Mouse (Mus musculus) heart, embryonic 14.5 days (tissue): ENCODE data around the gene Bicd2. TPM values are rescaled to one million over a fixed set of nuclear protein-coding genes. Genes with fewer than 3 reads are reported as not detected.

Source experiments
- ATAC-seq: fragments of 200-750 bp; cut with Nextera tagmentation; 2 replicates; pipeline ENCODE4 v1.8.0; 2017; ENCODE audit warnings: low read depth, moderate TSS enrichment; ENCODE audit not compliant: insufficient number of reproducible peaks, insufficient read depth, low FRiP score
- H3K27ac ChIP-seq, 2 experiments: fragments of 200-500 bp in 1 of 2; fragments of 300-500 bp in 1 of 2; sonication (generic) in 1 of 2; replicated peaks in 1 of 2; 2 replicates each; pipeline ENCODE4 v1.5.1; 2012 to 2014; ENCODE audit warnings: low read depth in 2 of 2, low read length in 2 of 2, control low read depth in 1 of 2, mild to moderate bottlenecking in 1 of 2, mixed read lengths in 1 of 2; ENCODE audit not compliant: control insufficient read depth in 1 of 2, insufficient read depth in 1 of 2
- H3K27me3 ChIP-seq: fragments of 300-500 bp; sonication (generic); 2 replicates; pipeline ENCODE4 v1.6.1; 2014; ENCODE audit warnings: mild to moderate bottlenecking, low read length, control low read depth; ENCODE audit not compliant: control insufficient read depth, insufficient read depth
- H3K36me3 ChIP-seq: fragments of 300-500 bp; sonication (generic); 2 replicates; pipeline ENCODE4 v1.6.1; 2014; ENCODE audit warnings: mild to moderate bottlenecking, control low read depth, low read length, mixed read lengths; ENCODE audit not compliant: control insufficient read depth, insufficient read depth
- H3K4me1 ChIP-seq, 2 experiments: fragments of 200-500 bp in 1 of 2; fragments of 300-500 bp in 1 of 2; sonication (generic) in 1 of 2; 2 replicates each; pipeline ENCODE4 v1.6.1; 2012 to 2014; ENCODE audit warnings: low read length in 2 of 2, control low read depth in 1 of 2, mixed read lengths in 1 of 2; ENCODE audit not compliant: control insufficient read depth in 2 of 2, insufficient read depth in 2 of 2
- H3K4me2 ChIP-seq: fragments of 300-500 bp; sonication (generic); 2 replicates; pipeline ENCODE4 v1.6.1; 2014; ENCODE audit warnings: mild to moderate bottlenecking, low read length
- H3K4me3 ChIP-seq, 2 experiments: fragments of 200-500 bp in 1 of 2; fragments of 300-500 bp in 1 of 2; sonication (generic) in 1 of 2; 2 replicates each; pipeline ENCODE4 v1.5.1; 2012 to 2014; ENCODE audit warnings: low read length in 2 of 2, mild to moderate bottlenecking in 2 of 2, control low read depth in 1 of 2, low read depth in 1 of 2, moderate library complexity in 1 of 2; ENCODE audit not compliant: control insufficient read depth in 1 of 2, insufficient read depth in 1 of 2
- H3K9ac ChIP-seq: fragments of 300-500 bp; sonication (generic); 2 replicates; pipeline ENCODE4 v1.6.1; 2014; ENCODE audit warnings: mild to moderate bottlenecking, low read length
- H3K9me3 ChIP-seq: fragments of 300-500 bp; sonication (generic); 2 replicates; pipeline ENCODE4 v1.6.1; 2016; ENCODE audit warnings: low read length, control low read depth; ENCODE audit not compliant: control insufficient read depth
- WGBS: fragments of 180-500 bp; shearing (Covaris S2); extraction: QIAGEN DNeasy Blood & Tissue Kit; methylation state at CpG from one replicate; pipeline ENCODE4 v1.1.7; 2014; 5-methylcytosine and 5-hydroxymethylcytosine counted together
- polyA plus RNA-seq: library from polyadenylated mRNA; unstranded; fragments of >200 nt; fragmentation: Nextera tagmentation; extraction: Ambion mirVana; gene quantifications from 2 replicates; pipeline ENCODE4 v1.2.1, GENCODE M21; 2014

Gene Bicd2
- polyA plus RNA-seq, 1 experiment from 2014 or later, result 47.3 TPM

DNA sequence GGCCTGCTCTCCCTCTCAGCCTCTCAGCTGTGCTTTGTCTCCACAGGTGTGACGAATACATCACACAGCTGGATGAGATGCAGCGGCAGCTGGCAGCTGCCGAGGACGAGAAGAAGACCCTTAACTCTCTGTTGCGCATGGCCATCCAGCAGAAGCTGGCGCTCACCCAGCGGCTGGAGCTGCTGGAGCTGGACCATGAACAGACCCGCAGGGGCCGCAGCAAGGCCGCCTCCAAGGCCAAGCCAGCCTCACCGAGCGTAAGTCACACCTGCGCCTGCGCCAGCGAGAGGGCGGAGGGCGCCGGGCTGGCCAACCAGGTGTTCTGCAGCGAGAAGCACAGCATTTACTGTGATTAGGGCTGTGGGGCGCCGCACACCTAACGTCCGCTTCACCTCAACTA lies 41.6 kb downstream of the Bicd2 start:
- H3K27me3 ChIP-seq, result no peaks in the 10 kb centered on the region
- H3K9me3 ChIP-seq, result no peaks in the 10 kb centered on the region
- no peak overlapping the region for H3K4me2 ChIP-seq
- 91% methylated on average over 23 of the region's 23 CpGs for WGBS
- H3K4me3 ChIP-seq, result no peak overlapping the region
- H3K27ac ChIP-seq, result no peak overlapping the region
- no peak overlapping the region for H3K9ac ChIP-seq
- peaks cover 0 to 7% of the 10 kb centered on the region in 2 experiments; a peak in 2 of 4 replicates for H3K4me1 ChIP-seq
- ATAC-seq, result no peak
- H3K36me3 ChIP-seq, result peaks cover 92% of the 10 kb centered on the region

DNA sequence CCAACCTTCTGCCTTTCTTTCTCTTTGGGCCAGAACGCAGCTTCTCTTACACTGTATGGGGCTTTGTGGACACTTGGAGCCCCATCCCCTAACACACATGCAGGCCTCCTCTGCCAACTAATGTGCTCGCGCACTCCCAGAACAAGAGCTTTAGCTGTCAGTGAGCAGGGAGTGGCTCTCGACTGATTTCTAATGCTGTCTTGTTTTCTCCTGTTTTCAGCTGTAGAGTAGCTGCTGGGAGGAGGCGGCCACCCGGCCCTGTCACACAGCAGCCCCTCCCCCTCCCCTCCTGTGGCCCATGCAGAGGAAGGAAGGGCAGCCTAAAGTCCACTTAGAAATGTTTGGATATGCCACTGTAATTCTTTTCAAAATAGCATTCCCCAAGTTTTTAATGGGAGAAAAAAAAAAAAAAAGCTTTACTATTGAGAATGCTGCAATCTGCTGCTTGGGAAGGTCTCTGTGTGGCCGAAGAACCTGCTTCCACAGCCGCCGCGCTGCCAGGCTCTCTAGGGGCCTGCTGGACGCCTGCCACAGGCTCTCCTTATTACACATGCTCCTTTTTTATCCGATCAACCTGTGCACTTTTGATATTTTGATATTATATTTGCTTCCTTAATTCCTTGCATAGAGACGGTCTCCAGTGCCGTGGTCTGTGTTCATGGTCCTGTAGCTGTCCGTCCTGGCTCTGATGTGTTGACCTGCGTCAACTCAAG lies 43.5 kb downstream of the Bicd2 start:
- Histone ChIP-seq H3K9ac (no peak overlapping the region), H3K4me3 (no peak overlapping the region), H3K36me3 (peaks cover 80% of the 10 kb centered on the region), H3K27ac (no peak overlapping the region), H3K9me3 (no peaks in the 10 kb centered on the region), H3K4me2 (no peak overlapping the region), H3K27me3 (no peaks in the 10 kb centered on the region), H3K4me1 (peaks cover 0 to 7% of the 10 kb centered on the region in 2 experiments; a peak in 2 of 4 replicates)
- WGBS, result 72% methylated on average over 16 of the region's 16 CpGs
- ATAC-seq, result no peak

DNA sequence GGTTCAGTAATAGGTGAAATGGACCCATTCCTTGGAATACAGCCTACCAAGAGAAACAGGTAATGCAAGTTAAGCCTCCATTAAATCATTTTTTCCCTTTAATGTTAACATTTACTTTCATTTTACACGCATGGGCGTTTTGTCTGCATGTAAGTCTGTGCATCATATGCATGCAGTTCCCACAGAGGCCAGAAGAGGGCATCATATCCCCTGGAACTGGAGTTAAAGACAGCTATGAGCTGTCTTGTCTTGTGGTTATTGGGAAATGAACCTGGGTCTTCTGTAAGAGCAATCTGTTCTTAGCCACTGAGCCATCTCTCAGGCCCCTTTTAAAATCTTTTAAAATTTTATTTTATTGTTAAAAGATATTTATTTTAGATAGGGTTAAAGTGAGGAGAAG lies 50.0 kb downstream of the Bicd2 start:
- H3K4me1 ChIP-seq, result no peaks in the 10 kb centered on the region
- no peak overlapping the region for H3K4me3 ChIP-seq
- no peaks in the 10 kb centered on the region for H3K27me3 ChIP-seq
- 99% methylated on average over 2 of the region's 2 CpGs for WGBS
- no peak overlapping the region for H3K9ac ChIP-seq
- H3K36me3 ChIP-seq, result peaks cover 20% of the 10 kb centered on the region
- H3K4me2 ChIP-seq, result no peak overlapping the region
- H3K9me3 ChIP-seq, result peaks cover 5% of the 10 kb centered on the region
- H3K27ac ChIP-seq, result no peak overlapping the region
- no peak for ATAC-seq

DNA sequence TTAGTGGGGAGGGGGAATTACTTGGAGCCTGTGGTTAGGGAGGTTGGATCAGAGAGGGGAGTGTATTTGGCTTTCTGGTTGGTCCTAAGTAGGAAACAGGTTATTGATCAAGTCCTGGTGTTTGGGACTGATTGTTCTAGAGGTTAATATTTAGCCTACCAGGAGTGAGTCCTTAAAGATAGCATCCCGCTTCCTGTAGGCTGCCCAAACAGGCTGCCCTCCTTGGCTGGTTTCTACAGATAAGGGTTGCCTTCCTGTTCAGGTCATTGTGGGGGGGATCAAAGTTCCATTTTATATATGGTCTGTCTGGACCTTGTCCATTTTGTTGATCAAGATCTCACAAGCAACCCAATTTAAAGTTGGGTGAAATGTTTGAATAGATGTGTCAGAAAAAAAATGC lies 52.2 kb downstream of the Bicd2 start:
- ATAC-seq, result no peak
- no peak overlapping the region for H3K27ac ChIP-seq
- 65% methylated on average over 1 of the region's 1 CpGs for WGBS
- no peak overlapping the region for H3K4me3 ChIP-seq
- no peak overlapping the region for H3K4me2 ChIP-seq
- H3K4me1 ChIP-seq, result peaks cover 0 to 4% of the 10 kb centered on the region in 2 experiments; a peak in 1 of 4 replicates
- no peaks in the 10 kb centered on the region for H3K27me3 ChIP-seq
- H3K9me3 ChIP-seq, result peaks cover 5% of the 10 kb centered on the region
- peaks cover 7% of the 10 kb centered on the region; the same call in 1 of the 2 replicates for H3K36me3 ChIP-seq
- no peak overlapping the region for H3K9ac ChIP-seq

DNA sequence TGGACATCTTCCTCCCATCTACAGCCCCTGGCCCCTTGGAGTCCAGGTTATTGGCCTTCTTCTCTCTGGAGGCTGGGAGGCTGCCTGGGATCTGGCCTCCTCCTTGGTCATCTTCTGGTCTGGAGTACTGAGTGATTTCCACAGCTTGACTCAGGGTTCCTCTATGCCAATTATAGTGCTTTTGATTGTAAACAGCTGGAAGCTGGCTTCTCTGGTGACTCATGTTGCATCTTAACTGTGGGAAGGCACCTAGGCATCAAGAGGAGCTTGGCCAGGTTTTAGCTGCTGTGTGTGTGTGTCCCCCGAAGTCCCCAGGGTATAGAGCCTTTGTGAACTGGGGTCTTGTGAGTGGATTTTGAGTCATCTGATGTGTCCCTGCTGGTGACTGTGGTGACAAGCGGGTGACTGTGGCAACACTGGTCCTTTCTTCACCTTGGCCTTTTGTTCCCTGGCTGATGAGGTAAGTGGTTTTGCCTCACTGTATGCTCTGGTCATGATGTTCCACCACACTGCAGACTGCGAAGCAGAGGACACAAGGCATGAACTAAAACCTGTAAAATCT lies 53.6 kb downstream of the Bicd2 start:
- 90% methylated on average over 3 of the region's 3 CpGs for WGBS
- Histone ChIP-seq H3K36me3 (0 out of 2 replicates have a peak, but pooled peaks cover 2% of the 10 kb centered on the region), H3K27ac (no peak overlapping the region), H3K4me1 (peaks cover 0 to 4% of the 10 kb centered on the region in 2 experiments; a peak in 1 of 4 replicates), H3K9ac (no peak overlapping the region), H3K27me3 (no peaks in the 10 kb centered on the region), H3K9me3 (peaks cover 5% of the 10 kb centered on the region), H3K4me3 (no peak overlapping the region), H3K4me2 (no peak overlapping the region)
- ATAC-seq, result no peak

DNA sequence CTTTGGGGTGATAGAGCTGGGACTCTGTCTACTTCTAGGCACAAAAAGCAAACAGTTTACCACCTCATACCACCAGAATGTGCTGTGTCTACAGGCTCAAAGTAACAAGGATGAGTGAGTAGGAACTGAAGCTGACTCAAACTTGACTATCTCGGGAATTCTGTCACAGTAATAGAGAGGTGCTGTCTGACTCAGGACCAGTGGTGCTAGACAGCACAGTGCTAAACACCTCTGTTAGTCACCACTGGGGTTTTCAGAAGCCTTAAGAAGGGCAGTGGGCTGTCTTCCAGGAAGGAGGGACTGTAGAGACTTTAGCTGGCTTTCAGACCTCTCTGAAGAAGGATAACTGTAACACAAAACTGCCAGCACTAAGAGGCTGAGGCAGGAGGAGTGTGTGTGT lies 55.4 kb downstream of the Bicd2 start:
- H3K9me3 ChIP-seq, result no peaks in the 10 kb centered on the region
- H3K4me1 ChIP-seq, result peaks cover 0 to 4% of the 10 kb centered on the region in 2 experiments; a peak in 1 of 4 replicates
- no peak overlapping the region for H3K27ac ChIP-seq
- H3K27me3 ChIP-seq, result no peaks in the 10 kb centered on the region
- H3K4me2 ChIP-seq, result no peak overlapping the region
- no peak for ATAC-seq
- H3K9ac ChIP-seq, result no peak overlapping the region
- H3K36me3 ChIP-seq, result no peaks in the 10 kb centered on the region
- 47% methylated on average over 1 of the region's 1 CpGs for WGBS
- H3K4me3 ChIP-seq, result no peak overlapping the region

DNA sequence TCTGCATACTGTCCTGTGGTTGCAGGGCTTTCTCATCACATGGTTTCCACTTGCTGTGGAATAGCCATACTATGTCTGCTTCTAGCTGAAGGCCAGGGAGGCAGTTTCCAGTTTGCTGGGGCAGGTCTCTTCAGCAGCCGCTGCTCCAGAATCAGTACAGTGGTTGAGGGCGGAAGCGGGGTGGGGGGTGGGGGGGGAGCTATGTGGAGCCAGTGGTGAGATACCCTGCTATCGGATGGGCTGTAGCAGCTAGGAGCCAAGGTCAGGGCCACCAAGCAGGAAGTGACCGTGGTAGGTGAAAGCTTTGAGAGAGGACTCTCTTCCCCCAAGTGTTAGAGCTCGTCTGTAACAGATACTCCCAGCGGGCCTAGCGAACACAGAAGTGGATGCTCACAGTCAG lies 56.8 kb downstream of the Bicd2 start:
- H3K27ac ChIP-seq, result no peak overlapping the region
- no peaks in the 10 kb centered on the region for H3K9me3 ChIP-seq
- H3K4me1 ChIP-seq, result peaks cover 0 to 4% of the 10 kb centered on the region in 2 experiments; a peak in 1 of 4 replicates
- no peak for ATAC-seq
- H3K36me3 ChIP-seq, result no peaks in the 10 kb centered on the region
- H3K4me2 ChIP-seq, result no peak overlapping the region
- H3K4me3 ChIP-seq, result no peak overlapping the region
- 73% methylated on average over 8 of the region's 8 CpGs for WGBS
- no peak overlapping the region for H3K9ac ChIP-seq
- H3K27me3 ChIP-seq, result no peaks in the 10 kb centered on the region
